Mouse (Mus musculus) liver, postnatal 0 days (tissue): ENCODE measurements around the gene Bcl10.

Source experiments
- CTCF ChIP-seq: sonication (generic); IDR thresholded peaks from 2 replicates; pipeline ENCODE4 v1.5.1; 2016; ENCODE audit warnings: antibody characterized with exemption, low read depth
- EP300 ChIP-seq: IDR thresholded peaks from 2 replicates; pipeline ENCODE4 v1.6.1; 2016; ENCODE audit warnings: antibody characterized with exemption, low read depth, mild to moderate bottlenecking

DNA sequence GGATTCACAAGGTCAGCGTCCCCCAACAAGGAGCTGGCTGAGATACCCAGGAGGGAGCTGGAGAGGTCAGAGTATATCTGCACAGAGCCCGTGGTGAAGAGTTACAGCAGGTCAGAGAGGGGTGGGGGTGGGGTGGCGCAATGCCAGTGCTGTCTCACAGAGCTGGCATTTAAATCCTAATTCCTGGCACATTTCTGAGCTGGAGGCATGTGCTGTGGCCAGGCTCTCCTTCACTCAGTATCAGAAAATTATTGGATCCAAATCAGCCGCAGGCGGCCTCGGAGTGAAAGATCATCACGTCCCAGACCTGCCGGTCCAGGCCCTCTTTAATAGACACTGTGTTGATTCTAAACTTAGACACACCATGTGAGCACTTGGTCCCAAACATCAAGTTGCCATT, 22.8 kb upstream of the Bcl10 start:
- TF ChIP-seq CTCF (no peak), EP300 (no peak)
